Mouse (Mus musculus): Measurements from ENCODE around the gene Tmprss7.

Gene Tmprss7

GRCm38 (mm10) chr16:45693558-45693957 lies at the start of gene Tmprss7:
TSS of gene Tmprss7 (minus strand) at chr16:45693658.
- DNase-seq = no peak

- DNase-seq = peak; percentile 99
These were observed 49.4 kb upstream of the Tmprss7 start, which contains the start of gene Abhd10 for GRCm38 (mm10) chr16:45742615-45743476. TSS of gene Abhd10 (minus strand) at chr16:45742955.

DNA sequence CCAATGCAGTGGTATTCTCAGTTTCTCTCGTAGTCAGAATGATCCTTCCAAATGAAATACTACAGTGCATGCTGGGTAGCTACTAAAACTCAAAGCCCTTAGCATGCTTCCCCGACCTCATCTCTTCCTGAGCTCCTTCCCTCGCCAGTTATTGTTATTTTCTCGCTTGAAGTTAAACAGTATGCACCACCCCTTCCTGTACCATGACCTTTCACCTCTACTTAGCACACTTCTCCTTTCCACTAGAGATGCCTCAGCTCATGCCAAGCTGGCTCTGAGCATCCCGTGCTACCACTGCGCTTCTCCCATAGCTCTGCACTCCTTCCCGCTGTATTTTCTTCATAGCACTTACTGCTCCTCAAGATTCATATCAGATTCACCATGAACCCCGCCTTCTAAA lies 44.4 kb upstream of the Tmprss7 start:
- no peak for DNase-seq

DNA sequence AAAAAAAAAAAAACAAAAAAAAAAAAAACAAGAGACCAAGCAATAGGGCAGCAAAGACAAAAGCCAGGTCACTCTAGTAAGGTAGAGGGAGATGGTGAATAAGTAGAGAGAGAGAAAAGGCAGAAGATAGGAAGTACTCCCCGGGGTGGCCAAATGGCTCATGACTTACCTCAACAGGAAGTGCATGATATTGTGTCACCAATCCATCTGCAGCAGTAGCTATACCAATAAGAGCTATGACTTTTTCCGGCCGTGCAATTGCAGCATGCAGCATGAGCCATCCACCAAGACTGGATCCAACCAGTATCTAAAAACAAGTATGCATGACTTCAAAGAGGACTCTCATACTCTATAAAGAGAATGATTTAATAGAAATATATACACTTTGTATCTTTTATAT lies 43.3 kb upstream of the Tmprss7 start:
- DNase-seq = no peak

GRCm38 (mm10) chr16:45729163-45729562 lies 35.7 kb upstream of the Tmprss7 start:
- DNase-seq = no peak

- no peak for DNase-seq
These were observed 31.3 kb upstream of the Tmprss7 start for GRCm38 (mm10) chr16:45724742-45725102.

GRCm38 (mm10) chr16:45724061-45724741 lies 30.7 kb upstream of the Tmprss7 start, which contains the start of gene Tagln3:
TSS of gene Tagln3 (minus strand) at chr16:45724608.
- peak; percentile 74 for DNase-seq

- no peak for DNase-seq
These were observed 29.9 kb upstream of the Tmprss7 start for GRCm38 (mm10) chr16:45723172-45723901.

DNA sequence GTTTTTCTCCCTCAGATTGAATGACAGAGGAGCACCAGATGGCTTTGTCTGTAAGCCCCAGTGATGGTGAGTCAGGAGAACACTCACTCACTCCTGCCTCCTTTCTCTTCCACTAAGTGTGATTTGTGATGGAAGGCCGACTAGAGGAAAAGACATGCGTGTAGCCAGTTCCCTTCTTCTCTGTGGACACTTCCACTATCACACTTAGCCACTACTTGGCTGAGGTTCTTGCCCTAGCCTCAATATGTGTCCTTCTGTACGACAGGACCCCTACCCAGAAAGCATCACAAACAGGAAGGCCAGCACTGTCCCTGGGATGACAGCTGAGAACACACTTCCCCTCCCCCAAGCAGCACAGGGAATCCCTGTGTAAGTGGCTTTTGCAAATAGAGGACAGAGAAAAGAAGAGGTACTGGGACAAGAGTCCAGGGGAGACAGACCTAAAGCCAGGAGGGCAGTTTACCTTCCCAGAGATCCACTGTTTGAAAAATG lies 29.0 kb upstream of the Tmprss7 start:
- no peak for DNase-seq

DNA sequence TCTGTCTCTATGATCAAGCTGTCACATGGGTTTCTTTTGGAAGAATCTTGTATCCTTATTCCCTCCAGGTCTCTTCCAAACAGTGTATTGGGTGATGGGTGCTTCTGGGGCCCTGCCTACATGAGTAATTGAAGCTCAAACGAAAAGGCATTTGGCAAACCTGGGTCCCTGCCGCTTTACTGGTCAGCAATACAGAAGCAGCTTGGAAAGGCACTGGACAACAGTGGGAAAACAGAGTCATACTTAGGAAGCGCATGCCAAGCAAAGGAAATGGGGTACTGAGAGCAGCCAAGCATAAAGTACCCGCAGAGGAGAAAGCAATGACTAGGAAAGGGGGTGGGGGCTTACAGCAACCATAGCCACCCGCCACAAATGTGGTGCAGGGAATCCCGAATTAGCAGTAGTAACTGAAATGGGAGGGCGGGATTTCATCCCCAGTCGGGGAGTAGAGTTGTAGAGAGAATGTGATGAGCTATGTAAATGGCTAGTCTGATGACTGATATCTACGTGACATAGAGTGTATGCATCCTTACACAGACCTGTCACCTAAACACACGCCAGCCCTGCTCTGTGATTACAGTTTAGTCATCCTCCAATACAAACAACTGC lies 26.7 kb upstream of the Tmprss7 start:
- no peak for DNase-seq

DNA sequence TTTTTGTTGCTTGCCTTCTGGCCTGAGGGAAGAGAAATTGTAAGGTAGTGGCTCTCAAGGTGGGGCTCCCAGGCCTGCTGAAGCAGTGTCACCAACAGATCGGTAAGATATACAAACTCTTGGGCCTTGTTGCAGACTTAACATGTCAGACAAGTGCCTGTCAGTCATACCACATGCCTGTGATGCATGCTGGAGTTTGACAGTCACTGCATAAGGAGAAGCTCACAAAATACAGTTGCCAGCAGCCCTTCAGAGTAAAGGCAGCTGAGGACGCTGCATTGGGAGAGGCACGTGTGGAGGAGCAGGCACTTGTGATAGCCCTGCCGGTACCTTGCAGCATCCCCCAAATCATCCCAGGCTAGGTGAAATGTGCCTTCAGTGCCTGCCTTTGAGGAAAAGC lies 24.8 kb upstream of the Tmprss7 start:
- no peak for DNase-seq

DNA sequence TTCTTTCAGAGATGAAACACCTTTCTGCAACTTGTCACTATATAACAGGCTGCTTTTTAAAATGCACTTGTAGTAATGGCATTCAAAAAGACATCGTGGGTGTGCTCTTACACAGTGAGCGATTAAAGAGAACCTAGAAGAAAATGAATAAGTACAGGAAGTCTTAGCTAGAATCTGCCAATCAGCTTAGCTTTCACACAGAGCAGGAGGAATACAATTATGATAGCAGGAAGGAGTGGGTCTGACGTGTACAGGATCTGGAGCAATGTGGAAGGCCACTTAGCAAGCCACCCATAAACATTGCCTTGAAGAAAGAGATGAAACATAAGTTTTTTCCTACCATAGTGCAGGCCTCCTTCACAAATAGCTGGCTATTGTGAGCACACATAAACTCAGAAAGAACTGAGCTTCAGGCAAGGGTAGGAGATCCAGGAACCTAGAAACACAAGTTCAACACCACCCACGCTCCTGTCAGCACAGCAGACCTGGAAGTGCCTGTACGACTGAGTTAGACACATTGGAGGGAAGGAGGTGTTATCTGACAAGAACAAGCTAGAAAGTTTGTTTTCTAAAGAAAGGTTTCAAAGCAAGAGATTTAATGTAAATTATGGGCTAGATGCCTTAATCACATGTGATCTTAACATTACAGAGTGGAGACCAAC lies 21.2 kb upstream of the Tmprss7 start:
- DNase-seq = no peak

DNA sequence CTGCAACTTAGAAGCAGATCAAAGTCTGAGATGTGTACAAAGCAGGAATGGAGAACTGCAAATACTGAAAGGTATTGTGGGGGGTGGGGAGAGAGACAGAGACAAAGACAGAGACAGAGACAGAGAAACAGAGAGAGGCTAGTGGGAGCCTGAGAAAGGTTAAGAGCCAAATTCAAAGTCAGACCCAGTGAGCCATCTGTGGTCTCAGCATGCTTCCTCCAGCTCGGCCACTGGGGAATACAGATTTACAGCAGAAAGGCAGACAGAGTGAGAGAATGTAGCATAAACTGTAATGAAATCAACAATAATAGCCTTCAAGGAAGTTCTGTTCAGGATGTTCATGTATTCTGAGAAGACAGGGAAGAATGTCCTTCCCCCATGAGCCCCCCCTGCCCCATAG lies 20.4 kb upstream of the Tmprss7 start:
- no peak for DNase-seq

DNA sequence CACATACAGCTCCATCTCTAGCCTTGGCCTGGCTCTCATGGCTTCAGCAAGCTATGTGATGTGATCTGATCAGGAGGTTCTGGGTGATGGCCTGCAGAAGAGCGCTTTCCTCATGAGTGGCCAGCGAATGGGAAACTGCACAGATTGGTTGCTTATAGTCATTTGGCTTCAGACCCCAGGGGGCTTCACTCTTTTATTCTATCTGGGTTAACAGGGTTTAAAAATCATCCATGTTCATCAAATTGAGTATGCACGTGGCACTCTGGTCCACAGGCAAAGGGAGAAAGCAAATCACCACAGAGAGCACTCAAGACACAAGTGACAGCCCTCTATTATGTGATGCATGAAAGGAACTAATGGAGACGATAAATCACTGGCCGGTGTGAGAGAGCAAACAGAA lies 19.8 kb upstream of the Tmprss7 start:
- DNase-seq = no peak

DNA sequence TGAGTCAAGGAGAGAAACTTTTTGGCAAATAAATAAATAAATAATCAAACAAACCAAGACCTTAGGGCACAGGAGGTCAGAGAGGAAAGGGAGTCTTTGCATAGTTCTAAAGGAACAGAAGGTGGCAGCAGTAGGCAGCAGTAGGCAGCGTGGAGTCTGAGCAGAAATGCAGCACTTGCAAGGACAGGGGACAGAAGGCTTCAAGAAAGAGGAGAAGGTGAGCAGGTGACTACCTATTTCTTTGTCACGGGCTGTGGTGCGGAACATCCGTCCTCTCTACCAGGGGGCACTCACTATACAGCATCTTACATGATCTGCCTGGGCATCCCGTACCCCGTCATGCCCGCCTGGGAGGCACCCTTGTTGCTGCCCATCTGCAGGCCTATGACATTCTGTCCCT lies 17.8 kb upstream of the Tmprss7 start:
- no peak for DNase-seq

GRCm38 (mm10) chr16:45699301-45699700 lies 5.8 kb upstream of the Tmprss7 start:
- DNase-seq = no peak

- no peak for DNase-seq
These were observed 4.5 kb upstream of the Tmprss7 start for GRCm38 (mm10) chr16:45697996-45698395.

DNA sequence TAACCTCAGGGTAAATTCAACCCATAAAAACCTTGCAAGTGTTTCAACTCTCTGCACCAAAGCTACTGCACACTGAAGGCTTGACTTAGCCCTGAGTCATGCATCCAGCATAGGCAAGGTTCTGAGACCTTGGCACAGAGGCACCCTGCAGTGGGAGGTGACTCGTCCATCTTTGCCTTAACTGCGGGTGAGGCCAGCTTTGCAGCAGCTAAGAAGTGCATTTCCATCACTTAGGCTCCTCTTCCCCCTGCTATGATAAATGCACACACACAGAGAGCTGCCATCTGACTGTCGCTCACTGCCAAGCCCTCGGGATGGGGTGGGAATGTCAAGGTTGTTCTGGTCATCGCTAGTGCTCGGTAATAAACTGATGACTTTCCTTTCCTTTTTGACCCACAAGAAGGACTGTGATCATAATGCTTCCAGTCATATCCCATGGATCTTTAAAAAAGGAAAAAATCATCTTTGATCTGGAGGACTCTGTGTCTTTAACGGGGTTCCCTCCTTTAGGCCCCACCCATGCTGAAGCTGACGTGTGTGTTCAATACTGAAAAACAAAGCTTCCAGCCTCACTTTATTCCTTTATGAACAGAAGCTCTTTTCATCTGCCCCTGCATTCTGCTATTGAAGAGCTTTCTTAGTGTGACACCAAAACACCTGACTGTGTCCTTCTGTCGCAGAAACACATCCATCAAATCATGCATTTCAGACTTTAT lies 2.1 kb upstream of the Tmprss7 start:
- no peak for DNase-seq

- DNase-seq = no peak
These were observed 607 bp downstream of the Tmprss7 start for GRCm38 (mm10) chr16:45692851-45693250.

DNA sequence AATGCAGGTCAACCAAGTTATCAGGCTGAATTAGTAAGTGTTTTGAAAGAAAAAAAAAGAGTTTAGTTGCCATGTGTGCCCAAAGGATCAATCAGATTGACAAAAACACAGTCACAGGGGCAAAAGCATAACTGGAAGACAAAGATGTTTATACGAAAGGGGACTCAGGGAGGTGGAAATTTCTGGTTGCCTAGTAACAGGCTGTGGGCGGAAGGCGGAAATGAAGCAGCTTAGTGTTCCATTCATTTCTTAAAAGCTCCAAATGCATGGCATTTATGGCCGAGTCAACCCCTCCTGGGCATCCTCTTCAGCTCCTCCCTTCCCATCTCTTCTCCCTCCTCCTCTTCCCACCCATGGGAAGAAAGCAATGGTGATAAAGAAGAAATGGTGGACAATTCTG lies 3.3 kb downstream of the Tmprss7 start:
- DNase-seq = peak; percentile 22

GRCm38 (mm10) chr16:45686833-45687232 lies 6.6 kb downstream of the Tmprss7 start:
- no peak for DNase-seq

DNA sequence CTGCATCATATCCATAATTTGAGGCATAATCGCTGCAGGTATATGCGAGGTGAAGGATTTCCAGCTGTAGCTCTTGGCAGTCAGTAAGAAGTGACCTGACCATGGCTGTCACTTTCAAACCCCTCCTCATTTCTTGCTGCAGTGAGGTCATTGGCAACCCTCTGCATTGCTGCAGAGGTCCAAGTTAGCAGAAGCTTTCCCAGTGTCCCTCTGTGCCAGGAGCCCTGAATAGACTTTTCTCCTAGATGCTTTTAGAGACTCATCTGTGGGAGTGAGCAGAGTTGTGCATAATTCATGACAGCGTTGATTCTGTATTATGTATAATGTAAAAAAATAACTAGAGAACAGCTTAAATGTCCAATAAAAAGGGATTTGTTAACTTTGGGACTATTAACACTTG lies 8.2 kb downstream of the Tmprss7 start:
- no peak for DNase-seq
